Mouse (Mus musculus) spleen, adult 2 months (tissue): ENCODE results near the gene Arhgef2.

Source experiments
- CTCF ChIP-seq: fragments of 200-500 bp; IDR thresholded peaks from 2 replicates; pipeline ENCODE4 v1.5.1; 2011; ENCODE audit warnings: mild to moderate bottlenecking, inconsistent platforms; ENCODE audit not compliant: insufficient read depth, insufficient read length, insufficient replicate concordance; ENCODE audit errors: extremely low read depth
- POLR2A ChIP-seq: fragments of 200-500 bp; IDR thresholded peaks from 2 replicates; pipeline ENCODE4 v1.6.1; 2011; ENCODE audit warnings: low read depth, low read length, inconsistent platforms

DNA sequence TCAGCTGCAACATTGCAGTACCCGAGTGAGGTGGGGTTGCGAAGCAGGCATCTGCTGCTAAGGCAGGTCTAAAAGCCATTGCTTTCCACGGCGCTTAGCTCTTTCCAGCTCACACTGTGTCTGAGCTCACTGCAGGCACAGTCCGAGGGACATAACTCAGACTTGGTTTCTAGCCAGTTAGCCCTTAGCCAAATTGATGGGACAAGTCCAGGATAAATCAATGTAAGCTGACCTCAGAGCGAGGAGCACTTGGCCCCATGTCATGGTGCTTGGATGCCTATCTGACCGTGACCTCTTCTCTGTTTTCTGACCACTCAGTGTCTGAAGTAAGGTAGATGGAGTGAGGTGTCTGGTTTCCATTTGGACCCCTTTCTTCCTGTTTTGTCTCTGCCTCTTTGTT is 41.8 kb upstream of the Arhgef2 start:
- TF ChIP-seq POLR2A: no peak
- no peak for TF ChIP-seq CTCF
